Mouse (Mus musculus) G1E-ER4 (cell line): ENCODE measurements around the gene Reck. TPM values are rescaled to one million over a fixed set of nuclear protein-coding genes. Genes with fewer than 3 reads are reported as not detected.

ENCODE experiments used
- GATA1 ChIP-seq: IDR thresholded peaks from one replicate; pipeline ENCODE4 v1.8.0; 2012; ENCODE audit warnings: low read length, inconsistent platforms
- polyA plus RNA-seq: library from polyadenylated mRNA; stranded (reverse); fragments of >175 nt; gene quantifications from 2 replicates; pipeline ENCODE4 v1.2.3, GENCODE M21; 2012

Reck gene
- polyA plus RNA-seq, result not detected in 2 replicates

GRCm38 (mm10) chr4:43875160-43875918 is at the start of gene Reck:
TSS of gene Reck (plus strand) at chr4:43875530.
- TF ChIP-seq GATA1, result no peak

GRCm38 (mm10) chr4:43828806-43829205 is 46.5 kb upstream of the Reck start:
- TF ChIP-seq GATA1, result no peak

- TF ChIP-seq GATA1, result no peak
These were observed 43.3 kb upstream of the Reck start for GRCm38 (mm10) chr4:43832031-43832430.

GRCm38 (mm10) chr4:43833752-43834151 is 41.6 kb upstream of the Reck start:
- TF ChIP-seq GATA1, result no peak

GRCm38 (mm10) chr4:43834749-43835148 is 40.6 kb upstream of the Reck start:
- no peak for TF ChIP-seq GATA1

- no peak for TF ChIP-seq GATA1
These were observed 37.0 kb upstream of the Reck start for GRCm38 (mm10) chr4:43838326-43838725.

- no peak for TF ChIP-seq GATA1
These were observed 35.2 kb upstream of the Reck start, which contains the start of gene Olfr157 for GRCm38 (mm10) chr4:43840101-43840500. TSS of gene Olfr157 (minus strand) at chr4:43840201.

- no peak for TF ChIP-seq GATA1
These were observed 24.1 kb upstream of the Reck start, which contains the start of gene Olfr155 for GRCm38 (mm10) chr4:43851265-43851664. TSS of gene Olfr155 (plus strand) at chr4:43851565.

- no peak for TF ChIP-seq GATA1
These were observed 21.2 kb upstream of the Reck start for GRCm38 (mm10) chr4:43854101-43854500.

- TF ChIP-seq GATA1, result no peak
These were observed 15.4 kb upstream of the Reck start for GRCm38 (mm10) chr4:43859886-43860285.

GRCm38 (mm10) chr4:43860744-43861519 is 14.4 kb upstream of the Reck start:
- TF ChIP-seq GATA1, result no peak

- no peak for TF ChIP-seq GATA1
These were observed 12.0 kb upstream of the Reck start for GRCm38 (mm10) chr4:43863298-43863697.

GRCm38 (mm10) chr4:43869821-43870220 is 5.5 kb upstream of the Reck start:
- TF ChIP-seq GATA1, result no peak

- TF ChIP-seq GATA1, result no peak
These were observed 829 bp upstream of the Reck start for GRCm38 (mm10) chr4:43874501-43874900.

GRCm38 (mm10) chr4:43875919-43876411 is 635 bp downstream of the Reck start:
- TF ChIP-seq GATA1, result no peak

- no peak for TF ChIP-seq GATA1
These were observed 1.9 kb downstream of the Reck start for GRCm38 (mm10) chr4:43877230-43877629.
